Mouse (Mus musculus): ENCODE results near the gene Ifi204. TPM values are rescaled to one million over a fixed set of nuclear protein-coding genes. Genes with fewer than 3 reads are reported as not detected.
A peak's percentile ranks its signal among the peaks of the same experiment; 100 is the strongest.
"Not testable (repeated sequence)": the region's sequence is repeated elsewhere in the genome, so short reads cannot be mapped to it uniquely, and the experiment has no call there.

The Ifi204 gene
- total and polyA plus RNA-seq, 2 experiments from 2014 or later: 2.1 to 2.7 TPM

- DNase-seq (ENCODE audit: low spot score): no peak
- H3K9me3 ChIP-seq (replicated peaks; ENCODE audit: control insufficient read depth, low read length): no peaks in the 10 kb centered on the region
- no peak overlapping the region for H3K4me2 ChIP-seq (ENCODE audit: low read depth, low read length)
- H3K4me1 ChIP-seq (ENCODE audit: control insufficient read depth, insufficient read depth): no peaks in the 10 kb centered on the region
- ATAC-seq (ENCODE audit: insufficient read depth, low read depth): no peak
- H3K27me3 ChIP-seq (ENCODE audit: control insufficient read depth, insufficient read depth, low read length): no peaks in the 10 kb centered on the region
- H3K9ac ChIP-seq (replicated peaks; ENCODE audit: low read depth, low read length): no peak overlapping the region
- no peak overlapping the region for H3K4me3 ChIP-seq (ENCODE audit: low read depth, low read length)
- WGBS: 77% methylated on average over 1 of the region's 1 CpGs
- TF ChIP-seq CTCF (IDR thresholded peaks at IDR 0.05; ENCODE audit: low read depth): no peak
- TF ChIP-seq EP300 (IDR thresholded peaks at IDR 0.05; ENCODE audit: low read depth): no peak
- H3K27ac ChIP-seq (ENCODE audit: low read depth): no peak overlapping the region
- H3K36me3 ChIP-seq (replicated peaks; ENCODE audit: control insufficient read depth, insufficient read depth, low read length): no peaks in the 10 kb centered on the region
These were observed 24.5 kb downstream of the Ifi204 start for GRCm38 (mm10) chr1:173742262-173742661.

DNA sequence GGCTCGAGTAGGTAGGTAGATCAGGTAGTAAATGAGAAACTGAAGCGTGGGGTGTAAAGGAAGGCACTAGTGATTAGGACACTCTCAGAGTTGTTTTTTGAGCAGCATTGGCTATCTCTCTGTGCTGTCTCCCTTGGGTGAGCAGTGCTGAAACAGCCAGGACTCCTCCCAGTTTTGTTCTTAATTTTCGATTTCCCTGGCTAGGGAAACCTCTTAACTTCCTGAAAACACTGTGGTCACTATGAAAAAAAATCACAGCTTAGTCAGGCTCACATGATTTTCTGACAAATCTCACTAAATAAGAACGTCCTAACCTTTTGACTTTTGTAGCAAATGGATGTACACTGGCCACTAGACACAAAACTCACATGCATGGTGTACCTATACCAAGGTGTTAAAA is 25.1 kb downstream of the Ifi204 start, which contains the start of gene Ifi207:
Ifi207 (minus strand) TSS at position 92 of the 400 bp plus-strand sequence.
- H3K4me1 ChIP-seq (ENCODE audit: control insufficient read depth, insufficient read depth): no peaks in the 10 kb centered on the region
- no peaks in the 10 kb centered on the region for H3K9me3 ChIP-seq (replicated peaks; ENCODE audit: control insufficient read depth, low read length)
- 49% methylated on average over 4 of the region's 4 CpGs for WGBS
- no peak for ATAC-seq (ENCODE audit: insufficient read depth, low read depth)
- no peak within 1 kb of the TSS for H3K4me3 ChIP-seq (ENCODE audit: low read depth, low read length)
- no peak for TF ChIP-seq CTCF (IDR thresholded peaks at IDR 0.05; ENCODE audit: low read depth)
- TF ChIP-seq EP300 (IDR thresholded peaks at IDR 0.05; ENCODE audit: low read depth): no peak
- no peaks in the 10 kb centered on the region for H3K27me3 ChIP-seq (ENCODE audit: control insufficient read depth, insufficient read depth, low read length)
- no peaks in the 10 kb centered on the region for H3K36me3 ChIP-seq (replicated peaks; ENCODE audit: control insufficient read depth, insufficient read depth, low read length)
- no peak within 1 kb of the TSS for H3K4me2 ChIP-seq (ENCODE audit: low read depth, low read length)
- no peak within 1 kb of the TSS for H3K27ac ChIP-seq (ENCODE audit: low read depth)
- no peak within 1 kb of the TSS for H3K9ac ChIP-seq (replicated peaks; ENCODE audit: low read depth, low read length)
- DNase-seq (ENCODE audit: low spot score): peak; percentile 11

DNA sequence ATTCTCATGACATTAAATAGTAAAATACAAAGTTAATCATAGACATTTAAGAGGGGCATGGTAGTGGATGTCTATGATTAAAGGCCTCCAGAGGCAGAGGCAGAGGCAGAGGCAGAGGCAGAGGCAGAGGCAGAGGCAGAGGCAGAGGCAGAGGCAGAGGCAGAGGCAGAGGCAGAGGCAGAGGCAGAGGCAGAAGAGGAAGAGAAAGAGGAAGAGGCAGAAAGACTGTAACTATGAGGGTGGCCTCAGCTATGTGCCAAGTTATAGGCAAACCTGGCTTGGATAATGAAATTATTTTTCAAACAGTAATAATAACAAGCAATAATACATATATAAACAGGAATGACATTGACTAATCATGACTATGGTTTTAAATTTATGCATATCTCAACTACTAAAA is 26.2 kb downstream of the Ifi204 start:
- Histone ChIP-seq H3K9ac (replicated peaks; ENCODE audit: low read depth, low read length) (no peak overlapping the region), H3K36me3 (replicated peaks; ENCODE audit: control insufficient read depth, insufficient read depth, low read length) (no peaks in the 10 kb centered on the region), H3K27ac (ENCODE audit: low read depth) (no peak overlapping the region), H3K4me3 (ENCODE audit: low read depth, low read length) (no peak overlapping the region), H3K9me3 (replicated peaks; ENCODE audit: control insufficient read depth, low read length) (no peaks in the 10 kb centered on the region), H3K4me2 (ENCODE audit: low read depth, low read length) (no peak overlapping the region), H3K27me3 (ENCODE audit: control insufficient read depth, insufficient read depth, low read length) (no peaks in the 10 kb centered on the region), H3K4me1 (ENCODE audit: control insufficient read depth, insufficient read depth) (no peaks in the 10 kb centered on the region)
- DNase-seq (ENCODE audit: low spot score) (no peak), ATAC-seq (ENCODE audit: insufficient read depth, low read depth) (no peak)
- no peak for TF ChIP-seq CTCF (IDR thresholded peaks at IDR 0.05; ENCODE audit: low read depth)
- TF ChIP-seq EP300 (IDR thresholded peaks at IDR 0.05; ENCODE audit: low read depth): no peak

GRCm38 (mm10) chr1:173736986-173737385 is 29.8 kb downstream of the Ifi204 start:
- Histone ChIP-seq H3K36me3 (replicated peaks; ENCODE audit: control insufficient read depth, insufficient read depth, low read length) (no peaks in the 10 kb centered on the region), H3K4me2 (ENCODE audit: low read depth, low read length) (no peak overlapping the region), H3K9me3 (replicated peaks; ENCODE audit: control insufficient read depth, low read length) (no peaks in the 10 kb centered on the region), H3K27ac (ENCODE audit: low read depth) (no peak overlapping the region), H3K9ac (replicated peaks; ENCODE audit: low read depth, low read length) (no peak overlapping the region), H3K27me3 (ENCODE audit: control insufficient read depth, insufficient read depth, low read length) (no peaks in the 10 kb centered on the region), H3K4me1 (ENCODE audit: control insufficient read depth, insufficient read depth) (no peaks in the 10 kb centered on the region), H3K4me3 (ENCODE audit: low read depth, low read length) (no peak overlapping the region)
- ATAC-seq (ENCODE audit: insufficient read depth, low read depth) (no peak), DNase-seq (ENCODE audit: low spot score) (peak; percentile 9)
- WGBS: 28% methylated on average over 2 of the region's 2 CpGs
- TF ChIP-seq CTCF (IDR thresholded peaks at IDR 0.05; ENCODE audit: low read depth): no peak
- no peak for TF ChIP-seq EP300 (IDR thresholded peaks at IDR 0.05; ENCODE audit: low read depth)

DNA sequence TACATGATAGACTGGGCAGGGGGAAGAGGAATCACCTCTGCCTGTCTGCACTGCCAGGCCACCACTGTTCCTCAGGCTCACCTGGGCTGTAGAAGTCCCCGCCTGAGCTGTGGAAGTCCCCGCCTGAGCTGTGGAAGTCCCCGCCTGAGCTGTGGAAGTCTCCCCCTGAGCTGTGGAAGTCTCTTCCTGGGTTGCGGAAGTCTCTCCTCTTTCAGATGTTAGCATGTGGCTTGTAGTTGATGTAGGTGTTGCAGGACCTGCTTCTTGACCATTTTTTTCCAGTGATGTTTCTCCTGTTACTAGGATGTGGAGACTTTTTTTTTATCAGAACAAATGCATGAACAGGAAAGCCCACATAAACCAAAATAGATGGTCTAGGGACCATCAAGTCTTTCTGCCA is 31.7 kb downstream of the Ifi204 start:
- 80% methylated on average over 4 of the region's 4 CpGs for WGBS
- H3K4me1 ChIP-seq (ENCODE audit: control insufficient read depth, insufficient read depth); H3K36me3 ChIP-seq (replicated peaks; ENCODE audit: control insufficient read depth, insufficient read depth, low read length); ATAC-seq (ENCODE audit: insufficient read depth, low read depth); H3K4me2 ChIP-seq (ENCODE audit: low read depth, low read length); H3K27ac ChIP-seq (ENCODE audit: low read depth); DNase-seq (ENCODE audit: low spot score); H3K27me3 ChIP-seq (ENCODE audit: control insufficient read depth, insufficient read depth, low read length); H3K4me3 ChIP-seq (ENCODE audit: low read depth, low read length); H3K9me3 ChIP-seq (replicated peaks; ENCODE audit: control insufficient read depth, low read length); H3K9ac ChIP-seq (replicated peaks; ENCODE audit: low read depth, low read length): not testable (repeated sequence)

GRCm38 (mm10) chr1:173733219-173733618 is 33.5 kb downstream of the Ifi204 start:
- Histone ChIP-seq H3K9me3 (replicated peaks; ENCODE audit: control insufficient read depth, low read length) (no peaks in the 10 kb centered on the region), H3K9ac (replicated peaks; ENCODE audit: low read depth, low read length) (no peak overlapping the region), H3K27me3 (ENCODE audit: control insufficient read depth, insufficient read depth, low read length) (no peaks in the 10 kb centered on the region), H3K4me1 (ENCODE audit: control insufficient read depth, insufficient read depth) (no peaks in the 10 kb centered on the region), H3K4me3 (ENCODE audit: low read depth, low read length) (no peak overlapping the region), H3K27ac (ENCODE audit: low read depth) (no peak overlapping the region), H3K36me3 (replicated peaks; ENCODE audit: control insufficient read depth, insufficient read depth, low read length) (no peaks in the 10 kb centered on the region), H3K4me2 (ENCODE audit: low read depth, low read length) (no peak overlapping the region)
- DNase-seq (ENCODE audit: low spot score): peak; percentile 8
- WGBS: 10% methylated on average over 7 of the region's 7 CpGs
- TF ChIP-seq CTCF (IDR thresholded peaks at IDR 0.05; ENCODE audit: low read depth): no peak
- TF ChIP-seq EP300 (IDR thresholded peaks at IDR 0.05; ENCODE audit: low read depth): no peak
- no peak for ATAC-seq (ENCODE audit: insufficient read depth, low read depth)

Other genes with a start within 250 kb of the Ifi204 start
- gene Ifi214, start 231.0 kb downstream of the Ifi204 start, total RNA-seq (2014; rRNA removed; ENCODE audit: low replicate concordance): not detected in 2 replicates
- not detected in 2 replicates for gene Ifi214, start 231.0 kb downstream of the Ifi204 start, polyA plus RNA-seq (2015; fragmentation: Nextera tagmentation; extraction: Ambion mirVana)
- 0.99 and 2.0 TPM in 2 replicates for gene Ifi213, start 167.7 kb downstream of the Ifi204 start, total RNA-seq (2014; rRNA removed; ENCODE audit: low replicate concordance)
- gene Ifi213, start 167.7 kb downstream of the Ifi204 start, polyA plus RNA-seq (2015; fragmentation: Nextera tagmentation; extraction: Ambion mirVana): 0.10 and 0.16 TPM in 2 replicates
- gene Ifi209, start 136.0 kb downstream of the Ifi204 start, total RNA-seq (2014; rRNA removed; ENCODE audit: low replicate concordance): 1.0 TPM in 1 of 2 replicates, not detected in the other
- gene Ifi209, start 136.0 kb downstream of the Ifi204 start, polyA plus RNA-seq (2015; fragmentation: Nextera tagmentation; extraction: Ambion mirVana): 0.15 and 0.18 TPM in 2 replicates
- gene Ifi208, start 93.3 kb downstream of the Ifi204 start, total RNA-seq (2014; rRNA removed; ENCODE audit: low replicate concordance): not detected in 2 replicates
- not detected in 2 replicates for gene Ifi208, start 93.3 kb downstream of the Ifi204 start, polyA plus RNA-seq (2015; fragmentation: Nextera tagmentation; extraction: Ambion mirVana)
- gene Ifi207, start 25.2 kb downstream of the Ifi204 start, total RNA-seq (2014; rRNA removed; ENCODE audit: low replicate concordance): 0.27 and 1.1 TPM in 2 replicates
- 0.66 and 0.67 TPM in 2 replicates for gene Ifi207, start 25.2 kb downstream of the Ifi204 start, polyA plus RNA-seq (2015; fragmentation: Nextera tagmentation; extraction: Ambion mirVana)
- 0.11 and 1.0 TPM in 2 replicates for gene Ifi211, start 146.1 kb upstream of the Ifi204 start, total RNA-seq (2014; rRNA removed; ENCODE audit: low replicate concordance)
- 1.5 and 1.7 TPM in 2 replicates for gene Ifi211, start 146.1 kb upstream of the Ifi204 start, polyA plus RNA-seq (2015; fragmentation: Nextera tagmentation; extraction: Ambion mirVana)
- gene Mndal, start 175.5 kb upstream of the Ifi204 start, total RNA-seq (2014; rRNA removed; ENCODE audit: low replicate concordance): 0.15 and 0.65 TPM in 2 replicates
- gene Mndal, start 175.5 kb upstream of the Ifi204 start, polyA plus RNA-seq (2015; fragmentation: Nextera tagmentation; extraction: Ambion mirVana): 7.7 and 8.1 TPM in 2 replicates
- 2.2 and 6.3 TPM in 2 replicates for gene Ifi203, start 175.7 kb upstream of the Ifi204 start, total RNA-seq (2014; rRNA removed; ENCODE audit: low replicate concordance)
- 4.5 and 4.7 TPM in 2 replicates for gene Ifi203, start 175.7 kb upstream of the Ifi204 start, polyA plus RNA-seq (2015; fragmentation: Nextera tagmentation; extraction: Ambion mirVana)
- gene Ifi202b, start 215.8 kb upstream of the Ifi204 start, total RNA-seq (2014; rRNA removed; ENCODE audit: low replicate concordance): not detected in 2 replicates
- not detected in 2 replicates for gene Ifi202b, start 215.8 kb upstream of the Ifi204 start, polyA plus RNA-seq (2015; fragmentation: Nextera tagmentation; extraction: Ambion mirVana)